Mouse (Mus musculus) spleen, postnatal 14 days (tissue): Measurements from ENCODE around the gene Ypel4.

ENCODE experiments used
- DNase-seq, 2 experiments: peaks; one replicate each; pipeline ENCODE4 v3.0.0; 2021 to 2022; ENCODE audit warnings: low spot score in 2 of 2

Ypel4 gene

DNA sequence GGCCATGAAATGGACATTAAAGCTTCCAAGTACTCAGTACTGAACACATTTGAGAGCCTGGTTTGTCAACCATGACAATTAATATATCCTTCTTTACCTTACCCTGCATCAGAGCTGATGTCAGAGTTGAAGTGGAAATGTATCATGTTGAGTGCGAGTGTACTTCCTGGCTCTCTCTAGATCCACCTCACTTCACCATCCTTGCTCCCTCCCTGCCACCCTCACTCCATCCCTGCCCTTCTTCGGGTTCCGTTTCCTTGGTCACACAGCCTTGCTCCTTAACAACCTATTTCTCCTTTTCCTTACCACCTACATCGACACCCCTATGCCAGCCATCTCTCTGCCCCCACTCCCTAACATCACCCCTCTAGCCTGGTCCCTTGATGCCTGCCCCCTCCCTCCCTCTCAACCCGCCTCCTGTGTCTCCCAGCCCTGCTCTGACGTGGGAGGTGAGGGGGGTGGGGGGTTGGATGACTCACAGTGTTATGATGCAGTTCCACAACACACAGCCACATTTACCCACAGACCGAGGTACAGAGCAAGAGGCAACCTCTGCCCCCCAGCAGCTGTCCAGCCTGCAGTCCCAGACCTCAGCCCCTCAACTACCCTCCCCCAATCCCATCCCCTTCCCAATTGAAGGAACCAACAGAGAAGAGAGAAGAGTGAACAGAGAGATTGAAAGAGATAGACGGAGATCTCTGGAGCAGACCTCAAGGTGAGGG is at the start of gene Ypel4:
Gene Ypel4, plus strand, starts transcription at position 480 of the 722 bp plus-strand sequence.
- peak; percentile 28 to 53 for DNase-seq

DNA sequence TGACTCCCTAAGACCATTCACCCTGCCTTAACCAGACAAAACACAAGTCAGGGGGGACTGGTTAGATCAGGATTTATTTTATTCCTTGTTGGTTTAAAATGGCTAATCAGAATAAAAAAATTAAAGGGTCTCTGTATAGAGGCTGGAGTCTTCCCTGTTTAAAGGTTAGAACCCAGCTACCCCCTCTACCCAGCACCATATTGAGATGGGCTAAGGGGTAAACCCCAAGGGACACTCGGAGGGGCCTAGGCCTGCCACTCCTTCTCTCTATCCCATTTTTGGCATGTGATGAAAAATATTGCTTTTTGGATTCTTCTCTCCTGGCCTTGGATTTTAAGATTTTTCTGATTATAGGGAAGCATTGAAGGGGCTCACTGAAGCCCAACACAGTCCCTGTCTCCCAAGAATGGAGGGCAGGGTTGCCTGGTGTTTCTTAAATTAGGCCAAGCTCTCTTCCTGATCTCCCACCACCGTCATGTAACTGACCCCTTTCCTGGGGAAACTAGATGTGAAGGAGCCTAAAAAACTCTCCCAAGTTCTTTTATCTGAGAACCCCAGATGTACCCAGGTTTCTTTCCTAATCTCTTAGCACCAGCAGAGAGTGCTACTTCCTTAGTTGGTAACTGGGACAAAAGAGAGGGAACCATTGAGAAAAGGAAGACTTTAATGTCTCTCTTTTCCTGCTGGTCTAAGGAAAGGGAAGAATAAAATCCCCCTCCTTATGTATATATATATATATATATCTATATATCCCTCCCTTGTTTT is 45.6 kb upstream of the Ypel4 start:
- DNase-seq: no peak

DNA sequence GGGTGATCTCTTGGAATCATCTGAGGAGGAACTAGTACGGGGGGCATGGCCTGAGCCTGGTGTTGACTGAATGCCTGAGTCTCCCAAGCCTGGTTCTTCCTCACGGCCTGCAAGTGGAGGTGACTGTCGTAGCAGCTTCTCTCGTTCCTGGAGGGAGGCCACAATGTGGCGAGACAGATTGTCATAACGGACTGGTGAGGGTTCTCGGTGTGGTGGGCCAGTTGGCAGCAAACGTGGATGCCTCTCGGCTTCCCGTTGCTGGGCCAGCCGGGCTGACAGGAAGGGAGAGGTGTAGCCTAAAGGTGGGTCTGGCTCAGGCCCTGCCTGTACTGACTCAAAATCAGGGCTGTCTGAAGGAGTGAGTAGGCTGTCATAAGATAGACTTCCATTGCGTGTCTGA is 43.8 kb upstream of the Ypel4 start:
- DNase-seq: no peak

DNA sequence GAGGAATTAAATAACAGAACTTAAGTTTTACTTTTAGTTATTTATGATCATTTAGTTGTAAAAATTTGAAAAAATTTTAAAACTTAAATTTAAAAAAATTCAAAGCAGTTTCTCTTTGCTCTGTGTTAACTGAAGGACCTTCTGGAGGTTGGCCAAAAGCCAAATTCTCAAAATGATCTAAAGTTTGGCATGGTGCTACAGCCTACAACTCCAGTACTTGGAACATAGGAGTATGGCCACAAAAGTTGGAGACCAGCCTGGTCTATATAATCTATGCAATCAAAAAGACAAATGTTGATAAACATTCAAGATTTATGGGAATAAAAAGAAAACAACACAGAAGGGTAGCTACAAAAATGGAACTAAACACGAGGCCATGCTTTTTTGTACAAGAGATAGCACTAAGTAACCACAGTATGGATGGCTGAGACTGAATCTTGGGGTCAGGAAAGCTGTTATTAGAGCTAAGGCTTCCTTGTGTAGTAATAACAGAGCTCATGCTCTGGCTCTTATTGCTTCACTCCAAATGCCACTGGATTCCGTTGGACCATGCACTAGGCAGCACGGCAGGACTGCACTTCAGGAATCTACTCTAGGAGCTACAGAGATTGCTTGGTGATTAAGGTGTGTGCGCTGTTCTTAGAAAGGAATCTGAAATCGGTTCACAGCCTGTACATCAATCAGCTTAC is 38.7 kb upstream of the Ypel4 start:
- no peak for DNase-seq

DNA sequence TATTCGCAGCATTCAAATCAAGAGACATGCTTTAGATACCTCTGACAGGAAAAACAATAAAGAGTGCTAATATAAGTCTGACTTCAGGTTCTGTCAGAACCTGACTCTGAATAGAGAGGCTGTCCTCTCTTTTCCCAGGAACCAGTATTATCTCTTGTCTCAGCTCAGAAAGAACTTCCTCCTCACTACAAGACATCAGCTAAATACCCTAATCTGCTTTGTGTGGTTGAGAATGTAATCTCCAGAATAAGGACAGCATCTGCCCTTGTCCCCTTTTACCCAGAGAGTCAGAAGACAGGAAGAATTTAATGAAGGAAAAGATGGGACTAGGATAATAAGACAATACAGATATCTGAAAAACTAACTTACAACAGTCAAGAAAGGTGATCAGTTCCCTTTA is 30.4 kb upstream of the Ypel4 start:
- no peak for DNase-seq

DNA sequence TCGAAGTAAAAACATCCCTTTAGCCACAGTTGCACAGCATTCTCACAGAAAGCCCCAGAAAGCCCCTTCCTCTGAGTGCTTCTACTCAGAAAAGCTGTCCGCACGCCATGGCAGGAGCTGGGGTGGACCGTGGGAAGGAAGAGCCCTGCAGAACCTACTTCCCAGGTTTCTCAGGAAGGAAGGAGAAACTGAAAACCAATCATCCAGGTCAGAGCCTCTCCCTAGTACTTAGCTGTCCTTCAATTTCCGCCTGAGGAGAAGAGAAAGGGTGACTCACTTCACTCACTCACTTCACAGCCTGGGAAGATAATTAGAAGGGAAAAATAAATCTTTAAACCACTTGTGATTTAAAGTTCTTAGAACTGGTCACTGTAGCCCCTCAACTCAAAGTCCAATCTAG is 29.5 kb upstream of the Ypel4 start:
- no peak for DNase-seq

DNA sequence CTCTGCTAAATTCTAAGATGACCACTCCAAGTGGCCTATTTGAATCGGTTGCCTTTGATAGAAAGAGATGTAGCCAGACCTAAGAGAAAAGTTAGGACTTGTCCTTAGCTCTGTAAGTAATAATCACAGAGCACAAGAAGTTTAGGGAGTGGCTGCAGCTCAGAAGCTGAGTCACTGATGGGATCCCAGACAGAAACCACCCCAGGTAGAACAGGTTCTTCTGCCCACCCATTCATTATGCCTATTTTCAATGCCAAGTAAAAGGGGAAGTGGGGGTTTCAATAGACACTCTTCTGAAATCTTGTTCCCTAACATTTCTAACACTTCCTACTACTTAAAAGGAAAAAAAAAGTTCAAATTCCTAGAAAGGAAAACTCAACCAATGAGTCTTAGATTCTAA is 28.6 kb upstream of the Ypel4 start:
- no peak for DNase-seq

DNA sequence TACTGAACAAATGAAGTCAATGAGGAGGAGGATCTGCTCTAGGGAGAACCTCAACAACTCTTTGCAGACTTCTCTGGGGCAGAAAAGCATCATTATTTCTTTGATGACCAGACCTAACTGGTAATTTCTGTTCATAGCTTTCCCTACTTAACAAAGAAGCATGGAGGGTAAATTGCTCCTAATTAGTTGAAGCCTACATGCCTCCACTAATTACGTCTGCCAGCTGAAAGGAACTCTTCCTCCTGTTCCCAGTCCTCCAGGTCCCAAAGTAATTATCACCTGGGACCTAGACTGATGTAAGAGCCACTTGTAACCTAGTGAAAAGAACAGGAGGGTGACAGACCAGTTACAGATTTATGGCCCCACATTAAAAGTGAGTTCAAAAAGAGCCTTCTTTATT is 26.3 kb upstream of the Ypel4 start:
- no peak for DNase-seq

DNA sequence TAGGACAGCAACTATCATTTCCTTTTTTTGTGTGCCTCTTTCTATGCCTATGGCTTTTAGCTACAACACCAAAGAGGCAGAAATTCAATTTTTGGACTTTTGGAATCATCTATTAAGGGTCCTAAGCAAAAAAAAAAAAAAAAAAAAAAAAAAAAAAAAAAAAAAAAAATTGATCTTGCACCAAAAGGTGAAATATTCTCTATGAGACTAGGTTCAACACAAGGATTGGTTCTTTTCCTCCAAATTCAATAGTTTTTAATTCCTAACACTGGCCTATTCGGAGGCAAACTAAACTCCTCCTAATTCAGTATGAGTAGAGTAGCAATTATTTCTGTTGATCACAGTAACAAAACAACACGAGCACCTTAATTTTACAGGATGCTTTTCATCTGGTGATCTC is 22.0 kb upstream of the Ypel4 start:
- DNase-seq: no peak

DNA sequence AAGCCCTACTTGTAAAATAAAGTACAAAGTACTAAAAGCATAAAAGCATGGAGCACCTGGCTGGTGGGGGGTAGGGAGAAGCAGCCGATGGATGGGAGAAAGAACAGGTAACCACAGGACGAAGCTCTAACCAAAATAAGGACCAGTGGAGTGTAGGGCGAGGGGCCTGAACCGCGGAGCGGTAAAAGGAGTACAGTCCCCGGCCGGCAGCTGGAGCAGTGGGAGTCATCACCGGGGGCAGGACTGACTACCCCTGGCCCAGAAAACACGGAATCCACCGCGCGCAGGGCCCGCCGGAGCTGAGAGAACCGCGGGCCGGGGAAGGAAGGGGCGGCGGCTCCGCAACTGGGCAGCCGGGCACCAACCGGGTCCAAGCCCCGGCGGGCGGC is 19.4 kb upstream of the Ypel4 start:
- peak in 1 of 2 experiments; percentile 49 for DNase-seq

DNA sequence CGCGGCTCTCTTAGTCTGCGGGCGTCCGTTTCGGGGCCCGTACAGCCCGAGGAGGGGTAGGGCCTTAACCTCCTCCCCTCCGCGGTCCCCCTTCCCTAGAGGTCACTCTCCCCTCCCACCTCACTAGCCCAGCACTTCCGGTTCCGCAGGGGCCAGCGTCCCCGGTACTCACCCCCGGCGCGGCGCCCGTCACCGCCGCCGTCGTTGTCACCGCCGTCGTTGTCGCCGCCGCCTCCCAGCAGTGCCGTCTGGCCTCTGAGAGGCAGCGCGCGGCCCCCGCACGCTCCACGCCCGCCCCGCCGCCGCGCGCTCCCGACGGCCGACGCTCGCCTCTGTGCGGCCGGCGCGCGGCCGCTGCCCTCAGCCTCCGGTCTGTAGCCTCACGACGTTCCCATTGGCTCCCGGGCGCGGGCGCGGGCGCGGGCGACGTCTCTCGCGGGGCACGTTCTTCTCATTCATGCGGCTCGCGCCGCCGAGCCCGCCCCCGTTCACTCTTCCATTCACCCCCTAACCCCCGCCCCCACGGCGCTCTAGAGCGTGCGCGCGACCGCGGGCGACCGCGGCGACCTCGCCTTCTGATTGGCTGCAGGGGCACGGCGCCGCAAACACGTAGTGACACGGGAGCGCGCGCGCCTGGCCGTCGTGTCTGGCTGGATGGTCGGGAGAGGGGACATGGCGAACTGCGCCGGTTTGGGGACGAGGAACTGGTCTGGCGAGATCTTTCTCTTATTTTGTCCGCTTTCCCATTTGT is 18.9 kb upstream of the Ypel4 start, which contains the start of gene Zdhhc5:
Gene Zdhhc5, minus strand, starts transcription at position 370 of the 751 bp plus-strand sequence.
- DNase-seq: peak; percentile 97 to 99

DNA sequence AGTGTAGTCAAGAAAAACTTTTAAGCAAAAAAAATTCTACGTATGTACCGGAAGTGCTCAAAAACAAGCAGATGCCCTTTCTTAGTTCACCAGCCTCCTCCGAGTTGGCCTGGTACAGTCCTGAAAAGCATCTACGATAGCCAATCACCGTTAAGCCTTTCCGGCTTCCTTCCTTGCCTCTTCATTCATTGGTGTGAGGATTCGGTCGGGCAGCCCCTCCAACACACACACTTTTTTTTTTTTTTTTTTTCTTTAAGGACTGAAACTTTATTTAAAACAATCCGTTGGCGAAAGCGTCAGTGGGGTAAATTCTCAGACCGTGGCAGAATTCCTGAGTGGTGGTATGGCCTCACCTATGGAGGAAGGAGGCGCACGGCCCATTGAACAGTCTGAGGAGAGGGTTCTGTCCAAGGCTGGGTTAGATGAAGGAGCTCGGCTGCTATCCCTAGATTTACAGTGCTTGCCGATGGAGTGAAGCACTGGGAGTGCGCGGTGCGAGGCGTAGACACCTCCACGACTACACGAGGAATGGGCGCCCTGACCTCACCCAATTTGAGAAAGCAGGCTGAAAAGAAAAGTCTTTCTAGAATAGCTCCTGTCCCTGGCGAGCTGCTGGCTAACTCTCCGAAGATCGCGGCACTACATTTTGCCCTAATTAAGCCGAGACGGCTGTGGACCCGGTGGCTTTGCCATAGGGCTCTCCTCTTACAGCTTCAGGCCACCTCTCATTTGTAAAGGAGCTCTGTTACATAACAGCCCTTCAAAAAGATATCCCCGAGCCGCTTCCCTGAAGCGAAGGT is 18.1 kb upstream of the Ypel4 start:
- DNase-seq: peak; percentile 36 to 39

DNA sequence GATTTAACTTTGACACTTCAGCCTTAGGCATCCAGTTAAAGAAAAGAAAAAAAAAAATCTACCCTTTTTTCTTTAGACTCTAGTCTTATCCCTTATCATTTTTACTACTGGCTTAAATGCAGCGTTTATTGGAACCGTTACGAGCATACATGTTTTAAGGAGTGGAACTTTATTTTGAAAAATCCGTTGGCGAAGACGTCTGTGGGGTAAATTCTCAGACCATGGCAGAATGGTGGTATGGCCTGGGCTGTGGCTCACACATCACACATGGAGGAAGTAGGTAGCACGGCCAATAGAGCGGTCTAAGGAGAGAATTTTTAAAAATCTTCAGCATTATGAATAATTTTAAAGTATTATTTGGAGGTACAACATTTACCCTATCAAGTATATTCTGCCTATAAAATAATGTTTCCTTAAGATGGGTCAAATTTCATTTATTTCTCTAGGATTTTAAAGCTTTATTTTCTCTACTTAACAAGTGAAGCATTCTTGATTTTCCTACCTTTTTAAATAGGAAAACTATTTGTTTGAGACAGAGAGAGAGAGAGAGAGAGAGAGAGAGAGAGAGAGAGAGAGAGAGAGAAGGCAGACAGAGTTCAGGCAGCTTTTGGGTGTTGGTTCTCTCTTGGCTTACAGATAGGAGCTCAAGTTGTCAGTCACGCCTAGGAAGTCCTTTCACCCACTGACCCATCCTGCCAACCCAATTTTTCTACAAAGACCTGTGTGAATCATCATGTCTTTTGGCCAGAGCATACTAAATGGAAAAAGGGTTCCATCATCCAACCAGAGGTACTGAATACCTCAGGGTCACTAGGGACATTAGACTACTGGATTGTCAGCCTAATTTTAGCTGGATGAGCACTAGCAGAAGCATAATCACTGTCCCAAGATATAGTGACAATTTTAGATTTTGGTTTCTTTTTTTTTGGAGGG is 17.2 kb upstream of the Ypel4 start:
- no peak for DNase-seq

DNA sequence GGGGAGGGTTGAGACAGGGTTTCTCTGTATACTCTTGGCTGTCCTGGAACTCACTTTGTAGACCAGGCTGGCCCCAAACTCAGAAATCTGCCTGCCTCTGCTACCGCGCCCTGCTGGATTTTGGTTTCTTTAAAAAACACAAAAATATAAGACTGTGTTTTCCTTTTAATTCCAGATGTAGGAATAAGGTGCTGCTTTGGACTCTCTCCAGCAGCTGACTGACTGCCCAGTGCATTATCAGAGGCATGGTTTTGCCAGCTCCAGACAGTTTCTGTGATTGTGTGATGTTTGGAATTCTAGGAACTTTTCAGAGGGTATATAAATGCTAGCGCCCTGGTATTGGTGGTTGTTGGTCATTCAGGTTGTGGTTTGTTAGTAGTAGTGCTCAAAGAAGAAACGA is 16.5 kb upstream of the Ypel4 start:
- DNase-seq: no peak

DNA sequence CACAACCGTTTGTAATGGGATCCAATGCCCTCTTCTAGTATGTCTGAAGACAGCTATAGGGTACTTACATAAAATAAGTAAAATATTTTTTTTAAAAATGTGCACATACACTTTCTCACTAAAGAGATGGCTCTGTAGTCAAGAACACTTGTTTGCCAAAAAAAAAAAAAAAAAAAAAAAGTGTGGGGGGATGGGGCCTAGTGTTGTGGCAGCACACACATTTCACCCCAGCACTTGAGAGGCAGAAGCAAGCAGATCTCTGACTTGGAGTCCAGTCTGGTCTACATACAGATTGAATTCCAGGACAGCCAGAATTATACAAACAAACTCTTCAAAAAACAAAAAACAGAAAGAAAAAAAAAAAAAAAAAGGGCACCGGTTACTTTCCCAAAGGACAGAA is 13.1 kb upstream of the Ypel4 start:
- no peak for DNase-seq

DNA sequence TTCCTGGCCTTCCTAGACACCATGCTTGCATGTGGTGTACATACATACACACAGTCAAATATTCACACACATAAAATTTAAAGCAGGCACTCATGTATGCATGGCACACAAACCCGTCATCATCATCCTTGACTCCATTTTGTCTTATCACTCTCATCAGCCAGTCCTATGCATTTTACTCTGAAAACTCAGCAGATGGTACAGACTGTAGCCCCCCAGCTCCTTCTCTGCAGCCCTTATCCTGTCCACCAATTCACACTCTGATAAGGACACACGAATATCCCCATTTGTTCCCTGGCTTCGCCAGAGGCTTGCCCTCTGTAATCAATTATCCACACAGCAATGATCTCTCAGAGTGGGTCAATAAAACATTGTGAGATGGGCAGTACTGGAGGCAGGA is 12.7 kb upstream of the Ypel4 start:
- no peak for DNase-seq

DNA sequence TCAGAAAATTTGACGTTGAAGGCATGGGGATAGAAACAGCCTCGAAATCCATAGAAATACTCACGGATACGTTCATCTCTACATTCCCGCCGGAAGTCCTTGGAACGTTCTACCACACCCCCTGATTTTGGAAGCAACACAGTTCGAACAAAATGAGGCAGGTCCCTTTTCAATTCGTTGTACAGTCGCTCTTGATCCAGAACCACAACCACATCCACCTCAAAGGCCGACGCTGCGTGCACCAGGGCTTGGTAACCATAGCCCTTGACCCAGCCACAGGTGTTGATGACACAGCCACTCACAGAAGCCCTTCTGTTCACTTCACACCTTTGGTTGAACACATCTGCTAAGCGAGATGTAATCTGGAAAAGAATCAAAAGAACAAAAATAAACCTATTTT is 10.0 kb upstream of the Ypel4 start:
- DNase-seq: no peak

DNA sequence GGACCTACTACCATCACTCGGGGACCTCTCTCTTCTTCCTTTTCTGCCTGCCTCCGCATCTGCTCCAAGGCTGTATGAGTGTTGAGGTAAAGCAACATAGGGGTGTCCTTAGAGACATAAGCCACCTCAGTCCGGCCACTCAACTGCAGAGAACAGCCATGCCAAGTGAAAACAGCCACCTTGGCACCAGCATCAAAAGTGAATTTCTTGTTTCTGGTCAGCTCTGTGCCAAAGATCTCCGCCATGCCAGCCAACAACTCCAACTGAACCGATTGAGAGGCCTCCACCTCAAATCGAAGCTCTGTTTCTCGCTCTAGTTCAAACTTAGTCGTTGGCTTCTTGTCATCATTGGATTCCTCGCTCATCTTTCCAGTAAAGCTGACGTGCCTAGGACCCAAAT is 8.1 kb upstream of the Ypel4 start:
- no peak for DNase-seq

DNA sequence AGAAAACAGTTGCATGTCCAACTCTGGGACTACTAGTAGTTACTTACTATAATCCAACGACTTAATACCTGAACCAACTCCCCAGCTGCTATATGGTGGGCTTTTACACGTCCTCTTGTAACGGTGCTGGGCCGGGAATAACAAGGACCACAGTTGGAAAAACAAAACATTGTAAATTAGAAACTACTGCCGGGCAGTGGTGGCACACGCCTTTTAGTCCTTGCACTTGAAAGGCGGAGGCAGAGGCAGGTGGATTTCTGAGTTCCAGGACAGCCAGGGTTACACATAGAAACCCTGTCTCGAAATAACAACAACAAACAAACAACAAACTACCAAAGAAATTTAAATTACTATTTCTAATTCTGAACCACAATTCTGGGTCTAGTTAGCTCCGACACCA is 7.1 kb upstream of the Ypel4 start:
- DNase-seq: no peak
